Mouse (Mus musculus) embryonic facial prominence, embryonic 12.5 days (tissue): Measurements from ENCODE around the gene Adamtsl1. TPM values are rescaled to one million over a fixed set of nuclear protein-coding genes. Genes with fewer than 3 reads are reported as not detected.
A peak's percentile ranks its signal among the peaks of the same experiment; 100 is the strongest.

Source experiments
- ATAC-seq: fragments of 200-750 bp; cut with Nextera tagmentation; 2 replicates; pipeline ENCODE4 v1.8.0; 2017; ENCODE audit not compliant: insufficient number of reproducible peaks, insufficient read depth, low FRiP score, low TSS enrichment
- H3K27ac ChIP-seq: fragments of 300-500 bp; sonication (generic); 2 replicates; pipeline ENCODE4 v1.5.1; 2016; ENCODE audit warnings: mild to moderate bottlenecking
- H3K27me3 ChIP-seq: fragments of 300-500 bp; sonication (generic); 2 replicates; pipeline ENCODE4 v1.6.1; 2016; ENCODE audit warnings: mild to moderate bottlenecking, moderate library complexity
- H3K36me3 ChIP-seq: fragments of 300-500 bp; sonication (generic); 2 replicates; pipeline ENCODE4 v1.6.1; 2016; ENCODE audit warnings: mild to moderate bottlenecking
- H3K4me1 ChIP-seq: fragments of 300-500 bp; sonication (generic); 2 replicates; pipeline ENCODE4 v1.6.1; 2016
- H3K4me2 ChIP-seq: fragments of 300-500 bp; sonication (generic); replicated peaks from 2 replicates; pipeline ENCODE4 v1.6.1; 2016; ENCODE audit warnings: mild to moderate bottlenecking, moderate library complexity
- H3K4me3 ChIP-seq: fragments of 300-500 bp; sonication (generic); 2 replicates; pipeline ENCODE4 v1.5.1; 2016; ENCODE audit warnings: mild to moderate bottlenecking
- H3K9ac ChIP-seq: fragments of 300-500 bp; sonication (generic); 2 replicates; pipeline ENCODE4 v1.6.1; 2016; ENCODE audit warnings: mild to moderate bottlenecking, moderate library complexity
- H3K9me3 ChIP-seq: fragments of 300-500 bp; sonication (generic); 2 replicates; pipeline ENCODE4 v1.6.1; 2016; ENCODE audit warnings: mild to moderate bottlenecking, moderate library complexity
- WGBS: fragments of 180-500 bp; shearing (Covaris S2); methylation state at CpG from one replicate; pipeline ENCODE4 v1.1.7; 2016; 5-methylcytosine and 5-hydroxymethylcytosine counted together
- polyA plus RNA-seq: library from polyadenylated mRNA; unstranded; fragments of >200 nt; fragmentation: Nextera tagmentation; extraction: Ambion mirVana; gene quantifications from 2 replicates; pipeline ENCODE4 v1.2.1, GENCODE M21; 2016

Adamtsl1 gene
- polyA plus RNA-seq, 1 experiment from 2014 or later = 38.3 TPM

DNA sequence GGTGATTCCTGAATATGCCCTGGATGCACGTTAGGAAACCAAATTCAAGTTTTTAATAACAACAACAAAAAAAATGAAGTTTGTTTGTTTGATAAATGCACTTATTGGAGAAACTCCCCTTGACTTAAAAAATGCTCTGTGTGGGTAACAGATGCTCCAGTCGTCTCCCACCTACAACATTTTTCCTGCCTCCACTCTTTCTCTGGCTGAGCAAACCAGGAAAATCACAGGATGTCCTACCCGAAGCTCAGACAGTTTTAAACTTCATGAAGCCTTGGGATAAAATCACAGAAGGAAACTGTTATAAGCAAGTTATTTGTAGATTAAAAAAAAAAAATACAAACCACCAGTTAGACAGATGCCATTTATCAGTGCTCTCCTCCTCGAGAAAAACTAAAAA, 788.1 kb downstream of the Adamtsl1 start:
- no peak for ATAC-seq

GRCm38 (mm10) chr4:86306753-86307152, 792.8 kb downstream of the Adamtsl1 start:
- no peak overlapping the region for H3K4me2 ChIP-seq
- H3K27ac ChIP-seq = no peak overlapping the region
- H3K27me3 ChIP-seq = no peaks in the 10 kb centered on the region
- no peaks in the 10 kb centered on the region for H3K9me3 ChIP-seq
- no peak overlapping the region for H3K4me3 ChIP-seq
- no peak for ATAC-seq
- H3K9ac ChIP-seq = no peak overlapping the region
- H3K4me1 ChIP-seq = no peaks in the 10 kb centered on the region
- no peaks in the 10 kb centered on the region for H3K36me3 ChIP-seq

More for the DNA sequence above, 788.1 kb downstream of the Adamtsl1 start:
- Histone ChIP-seq H3K27ac (no peak overlapping the region), H3K4me1 (no peaks in the 10 kb centered on the region), H3K4me3 (no peak overlapping the region), H3K27me3 (no peaks in the 10 kb centered on the region), H3K9me3 (no peaks in the 10 kb centered on the region), H3K36me3 (no peaks in the 10 kb centered on the region), H3K9ac (no peak overlapping the region), H3K4me2 (no peak overlapping the region)
- 72% methylated on average over 4 of the region's 4 CpGs for WGBS

- WGBS = 84% methylated on average over 2 of the region's 2 CpGs
- H3K27ac ChIP-seq = no peak overlapping the region
- no peak for ATAC-seq
- no peak overlapping the region for H3K4me2 ChIP-seq
- no peaks in the 10 kb centered on the region for H3K27me3 ChIP-seq
- no peak overlapping the region for H3K4me3 ChIP-seq
- H3K9ac ChIP-seq = no peak overlapping the region
- H3K4me1 ChIP-seq = no peaks in the 10 kb centered on the region
- H3K9me3 ChIP-seq = no peaks in the 10 kb centered on the region
- no peaks in the 10 kb centered on the region for H3K36me3 ChIP-seq
Measured at GRCm38 (mm10) chr4:86309178-86309577, 795.2 kb downstream of the Adamtsl1 start.

DNA sequence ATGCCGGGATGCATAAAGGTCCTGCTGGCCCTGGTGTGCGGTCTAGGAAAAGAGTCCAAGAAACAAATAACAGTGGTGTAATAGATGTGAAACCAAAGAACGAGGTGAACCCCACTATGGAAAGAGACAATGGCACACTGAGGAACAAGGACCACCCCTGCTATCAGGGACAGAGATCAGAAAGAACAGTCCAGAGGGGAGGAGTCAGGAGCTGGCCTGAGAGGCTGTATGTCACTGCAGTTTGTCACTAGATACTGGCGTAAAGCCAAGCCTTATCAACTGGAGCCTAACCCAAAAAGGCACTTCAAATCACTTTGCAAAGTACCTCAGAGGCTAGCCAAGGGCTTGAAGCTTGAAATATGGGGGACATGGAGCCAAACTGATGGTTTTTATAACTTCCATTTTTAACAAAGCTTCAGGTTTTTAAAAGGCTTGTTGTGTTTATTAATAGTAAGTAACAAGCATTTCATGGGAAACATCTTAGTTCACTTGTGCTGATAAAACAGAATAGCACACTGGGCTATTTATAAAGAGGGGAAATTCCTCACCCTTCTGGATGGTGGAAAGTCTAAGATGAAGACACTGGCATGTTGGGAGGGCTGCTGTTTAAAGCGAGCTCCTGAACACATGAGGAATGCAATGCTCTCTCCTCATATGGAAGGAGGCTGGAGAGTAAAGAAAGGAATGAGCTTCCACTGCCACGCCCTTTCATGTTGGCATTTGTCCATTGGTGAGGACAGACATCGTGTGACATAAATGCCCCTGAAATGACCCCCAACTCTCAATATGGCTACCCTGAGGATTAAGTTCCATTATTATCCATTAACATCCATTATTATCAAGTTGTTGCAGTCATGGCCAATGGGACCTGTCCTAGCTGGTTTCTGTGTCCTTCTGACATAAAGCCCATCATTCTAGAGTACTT, 797.1 kb downstream of the Adamtsl1 start:
- Histone ChIP-seq H3K4me3 (no peak overlapping the region), H3K27ac (no peak overlapping the region), H3K27me3 (no peaks in the 10 kb centered on the region), H3K4me1 (no peaks in the 10 kb centered on the region), H3K9me3 (no peaks in the 10 kb centered on the region), H3K9ac (no peak overlapping the region), H3K4me2 (no peak overlapping the region), H3K36me3 (no peaks in the 10 kb centered on the region)
- 64% methylated on average over 7 of the region's 7 CpGs for WGBS
- ATAC-seq = no peak

DNA sequence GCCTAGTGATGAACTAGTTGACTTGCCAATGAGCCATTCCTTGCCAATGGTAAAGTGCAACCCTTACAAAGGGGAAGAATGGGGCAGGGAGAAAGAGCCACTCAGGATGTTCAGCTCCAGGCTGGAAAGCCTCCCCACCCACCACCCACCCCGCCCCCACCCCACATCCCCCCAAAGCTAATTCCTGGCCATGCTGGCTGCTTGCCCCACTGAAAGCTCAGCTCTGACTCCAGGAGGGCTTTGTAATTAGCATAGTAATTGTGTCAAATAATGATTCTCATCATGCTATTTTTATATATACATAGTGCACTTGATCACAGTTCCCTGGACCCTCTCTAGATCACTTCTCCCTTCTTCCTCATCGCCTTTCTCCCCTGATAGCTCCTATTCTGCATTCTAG, 798.4 kb downstream of the Adamtsl1 start:
- H3K27ac ChIP-seq = no peak overlapping the region
- no peak for ATAC-seq
- no peaks in the 10 kb centered on the region for H3K4me1 ChIP-seq
- no peak overlapping the region for H3K9ac ChIP-seq
- no peaks in the 10 kb centered on the region for H3K9me3 ChIP-seq
- no peaks in the 10 kb centered on the region for H3K36me3 ChIP-seq
- H3K27me3 ChIP-seq = no peaks in the 10 kb centered on the region
- WGBS = 82% methylated on average over 2 of the region's 2 CpGs
- H3K4me2 ChIP-seq = no peak overlapping the region
- no peak overlapping the region for H3K4me3 ChIP-seq

DNA sequence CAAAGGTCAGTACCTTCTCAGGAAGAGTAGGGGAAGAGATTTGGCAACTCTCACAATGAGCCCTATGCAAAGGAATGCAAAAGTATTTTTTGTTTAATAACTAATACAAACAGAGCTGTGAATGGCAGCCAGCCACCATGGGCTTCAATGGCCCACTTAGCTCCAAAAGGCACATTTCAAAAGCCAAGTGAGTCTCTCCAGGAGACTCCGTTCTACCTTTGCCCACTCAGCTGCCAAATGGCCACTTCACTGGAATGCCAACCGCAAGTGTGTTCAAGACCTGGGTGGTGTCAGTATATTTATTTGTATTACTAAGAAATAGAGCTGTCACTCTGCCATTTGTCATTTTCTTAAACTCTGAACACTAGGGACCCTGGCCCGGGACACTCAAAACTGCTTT, 800.5 kb downstream of the Adamtsl1 start:
- Histone ChIP-seq H3K27me3 (no peaks in the 10 kb centered on the region), H3K4me3 (no peak overlapping the region), H3K9ac (no peak overlapping the region), H3K4me1 (no peaks in the 10 kb centered on the region), H3K9me3 (no peaks in the 10 kb centered on the region), H3K27ac (no peak overlapping the region), H3K4me2 (no peak overlapping the region), H3K36me3 (no peaks in the 10 kb centered on the region)
- ATAC-seq = no peak
- 83% methylated on average over 3 of the region's 3 CpGs for WGBS

GRCm38 (mm10) chr4:86315122-86315521, 801.1 kb downstream of the Adamtsl1 start:
- H3K9me3 ChIP-seq = no peaks in the 10 kb centered on the region
- ATAC-seq = no peak
- H3K4me3 ChIP-seq = no peak overlapping the region
- H3K27ac ChIP-seq = no peak overlapping the region
- no peak overlapping the region for H3K4me2 ChIP-seq
- no peaks in the 10 kb centered on the region for H3K4me1 ChIP-seq
- H3K9ac ChIP-seq = no peak overlapping the region
- H3K27me3 ChIP-seq = no peaks in the 10 kb centered on the region
- no peaks in the 10 kb centered on the region for H3K36me3 ChIP-seq
- WGBS = 78% methylated on average over 4 of the region's 4 CpGs

GRCm38 (mm10) chr4:86317916-86318542, 804.1 kb downstream of the Adamtsl1 start:
- H3K4me1 ChIP-seq = no peaks in the 10 kb centered on the region
- H3K9ac ChIP-seq = no peak overlapping the region
- no peak overlapping the region for H3K27ac ChIP-seq
- no peaks in the 10 kb centered on the region; the same call in 1 of the 2 replicates for H3K36me3 ChIP-seq
- no peaks in the 10 kb centered on the region for H3K27me3 ChIP-seq
- no peaks in the 10 kb centered on the region for H3K9me3 ChIP-seq
- no peak overlapping the region for H3K4me3 ChIP-seq
- ATAC-seq = no peak
- H3K4me2 ChIP-seq = no peak overlapping the region
- 72% methylated on average over 3 of the region's 3 CpGs for WGBS

GRCm38 (mm10) chr4:86325411-86325810, 811.4 kb downstream of the Adamtsl1 start:
- H3K36me3 ChIP-seq = no peaks in the 10 kb centered on the region; the same call in 1 of the 2 replicates
- H3K27ac ChIP-seq = peak overlapping the region; percentile 30; the same call in 1 of the 2 replicates
- H3K9ac ChIP-seq = no peak overlapping the region
- ATAC-seq = no peak
- no peaks in the 10 kb centered on the region for H3K9me3 ChIP-seq
- no peak overlapping the region for H3K4me2 ChIP-seq
- peaks cover 22% of the 10 kb centered on the region for H3K4me1 ChIP-seq
- H3K4me3 ChIP-seq = no peak overlapping the region
- H3K27me3 ChIP-seq = no peaks in the 10 kb centered on the region
- WGBS = 48% methylated on average over 2 of the region's 2 CpGs

DNA sequence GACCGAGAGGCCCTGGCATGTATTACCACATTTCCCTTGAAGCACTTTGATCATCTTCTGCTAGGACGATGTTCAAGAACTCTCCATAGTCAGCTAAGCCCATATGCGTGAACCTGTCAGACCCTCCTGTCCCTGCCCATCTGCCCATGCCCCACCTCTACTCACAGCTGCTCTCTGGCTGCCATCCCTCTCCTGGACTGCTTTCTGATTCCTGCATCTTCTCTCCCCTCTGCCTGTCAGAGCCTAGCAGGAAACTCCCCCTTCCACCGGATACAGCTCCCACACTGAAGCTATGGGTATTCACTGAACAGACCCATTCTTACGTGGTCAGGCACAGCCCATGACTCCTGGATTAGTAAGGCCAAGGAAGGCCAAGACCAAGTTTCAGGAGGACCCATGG, 812.0 kb downstream of the Adamtsl1 start:
- Histone ChIP-seq H3K4me3 (no peak overlapping the region), H3K4me1 (peaks cover 22% of the 10 kb centered on the region), H3K9ac (no peak overlapping the region), H3K27ac (no peak overlapping the region), H3K36me3 (no peaks in the 10 kb centered on the region; the same call in 1 of the 2 replicates), H3K27me3 (no peaks in the 10 kb centered on the region), H3K9me3 (no peaks in the 10 kb centered on the region), H3K4me2 (no peak overlapping the region)
- WGBS = 63% methylated on average over 5 of the region's 5 CpGs
- no peak for ATAC-seq

DNA sequence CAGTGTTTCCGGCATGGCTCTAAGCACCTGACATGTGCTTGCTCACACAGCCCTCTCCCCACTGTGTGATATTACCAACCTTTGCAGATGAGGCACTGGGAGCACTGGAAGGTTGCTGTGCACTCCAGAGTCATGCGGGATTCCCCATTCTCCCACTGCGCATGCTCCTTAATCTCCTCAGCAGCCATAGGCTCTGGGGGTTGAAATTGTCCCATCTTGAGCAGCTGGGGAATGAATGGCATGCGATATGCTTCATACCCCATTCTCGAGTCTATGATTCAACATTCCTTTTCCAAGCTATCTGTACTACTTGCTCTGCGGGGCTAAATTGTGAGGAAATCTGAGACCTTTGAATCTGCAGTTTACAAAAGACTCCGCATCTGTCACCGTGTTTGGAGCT, 812.7 kb downstream of the Adamtsl1 start:
- Histone ChIP-seq H3K9ac (no peak overlapping the region), H3K4me2 (no peak overlapping the region), H3K4me1 (peaks cover 22% of the 10 kb centered on the region), H3K9me3 (no peaks in the 10 kb centered on the region), H3K27ac (no peak overlapping the region), H3K4me3 (no peak overlapping the region), H3K27me3 (no peaks in the 10 kb centered on the region), H3K36me3 (no peaks in the 10 kb centered on the region; the same call in 1 of the 2 replicates)
- WGBS = 59% methylated on average over 8 of the region's 8 CpGs
- ATAC-seq = no peak

DNA sequence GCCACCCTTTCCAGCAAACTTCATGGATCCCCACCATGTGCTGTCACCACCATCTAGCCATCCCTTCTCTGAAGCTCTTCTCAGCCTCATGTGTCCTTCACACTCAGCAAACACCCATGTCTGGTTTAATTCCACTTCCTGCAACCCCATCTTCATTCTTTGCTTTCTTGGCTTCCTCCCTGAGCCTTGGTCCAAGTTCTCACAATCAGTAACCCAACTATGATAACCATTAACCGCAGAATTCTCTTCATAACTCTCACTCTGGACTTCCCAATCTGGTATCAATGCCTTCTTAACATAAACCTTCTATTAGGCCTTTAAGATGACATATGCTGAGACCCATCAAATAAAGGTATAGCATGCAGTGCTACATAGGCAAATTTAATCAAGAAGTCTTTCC, 815.5 kb downstream of the Adamtsl1 start:
- 94% methylated on average over 1 of the region's 1 CpGs for WGBS
- H3K27ac ChIP-seq = no peak overlapping the region
- H3K36me3 ChIP-seq = no peaks in the 10 kb centered on the region
- H3K4me2 ChIP-seq = no peak overlapping the region
- H3K27me3 ChIP-seq = no peaks in the 10 kb centered on the region
- peaks cover 19% of the 10 kb centered on the region for H3K4me1 ChIP-seq
- H3K9me3 ChIP-seq = no peaks in the 10 kb centered on the region
- no peak overlapping the region for H3K9ac ChIP-seq
- H3K4me3 ChIP-seq = no peak overlapping the region
- no peak for ATAC-seq
